Mouse (Mus musculus) neural tube, embryonic 10.5 days (tissue): Measurements from ENCODE around the gene Dgke.

Source experiments
- DNase-seq: peaks from one replicate; pipeline ENCODE4 v3.0.0-alpha.2; 2017; ENCODE audit warnings: low spot score; ENCODE audit errors: extremely low spot score

The Dgke gene

DNA sequence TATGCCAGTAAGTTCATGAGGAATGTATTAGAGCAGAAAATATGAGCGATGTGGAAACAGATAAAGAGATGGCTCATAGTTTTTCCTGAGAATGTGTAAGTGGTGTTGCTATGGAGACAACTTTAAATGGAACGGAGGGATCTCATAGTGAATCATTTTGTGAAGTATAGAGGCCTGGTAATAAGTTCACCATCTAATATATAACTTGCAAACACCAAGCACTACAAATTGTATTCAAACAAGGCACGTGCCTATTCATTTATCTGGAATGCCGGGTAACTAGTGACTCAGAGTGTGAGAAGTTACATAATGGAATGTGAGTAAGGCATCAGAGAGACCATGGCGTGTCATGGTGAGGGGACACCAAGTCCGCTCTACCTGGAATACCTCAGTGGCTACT, 28.2 kb downstream of the Dgke start:
- DNase-seq = no peak

DNA sequence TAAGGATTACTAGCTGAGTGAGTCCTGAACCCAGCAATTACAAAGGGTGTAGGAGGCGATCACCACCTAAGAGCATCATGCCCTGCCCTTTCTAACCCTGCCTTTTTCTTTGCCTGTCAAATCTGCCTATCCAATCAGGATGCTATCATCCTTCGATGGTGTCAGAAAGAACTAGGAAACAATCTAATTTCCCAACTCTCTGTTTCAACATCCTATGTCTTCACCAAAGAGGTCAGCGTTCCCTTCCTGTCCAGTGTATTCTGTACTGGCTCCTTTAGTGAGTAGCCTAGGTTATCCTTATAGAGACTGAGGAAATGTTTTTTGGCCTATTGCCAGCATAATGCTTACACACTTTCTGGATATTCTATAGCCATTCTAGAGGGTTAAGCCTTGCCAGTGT, 31.1 kb downstream of the Dgke start:
- no peak for DNase-seq

DNA sequence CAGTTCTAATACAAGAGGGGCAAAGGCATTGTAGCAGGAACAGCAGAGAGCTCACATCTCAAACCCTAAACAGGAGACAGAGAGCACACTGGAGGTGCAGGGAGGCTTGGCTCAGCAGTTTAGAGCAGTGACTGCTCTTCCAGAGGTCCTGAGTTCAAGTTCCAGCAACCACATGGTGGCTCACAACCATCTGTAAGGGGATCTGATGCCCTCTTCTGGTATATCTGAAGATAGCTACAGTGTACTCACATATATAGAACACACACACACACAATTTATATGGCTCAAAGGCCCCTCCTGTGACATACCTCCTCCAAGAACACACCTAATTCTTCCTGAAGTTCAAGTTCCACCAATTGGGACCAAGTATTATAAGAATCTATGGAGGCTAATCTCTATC, 32.1 kb downstream of the Dgke start:
- no peak for DNase-seq

DNA sequence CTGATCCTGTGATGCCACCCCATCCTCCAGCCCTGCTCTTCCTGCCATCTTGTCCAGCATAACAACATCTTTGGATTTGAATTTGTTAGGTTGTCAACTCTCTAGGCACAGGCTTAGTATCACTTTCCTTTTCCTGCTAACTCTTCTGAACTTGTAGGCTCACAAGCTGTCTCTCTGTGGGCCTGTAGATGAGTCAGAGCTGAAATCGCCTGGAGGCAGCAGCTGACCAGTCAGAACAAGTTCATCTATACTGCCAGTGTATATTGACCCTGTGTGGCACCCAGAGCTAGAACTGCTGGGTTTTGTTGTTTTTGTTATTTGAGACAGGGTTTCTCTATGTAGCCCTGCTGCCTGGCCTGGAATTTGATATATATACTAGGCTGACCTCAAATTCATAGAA, 35.5 kb downstream of the Dgke start:
- DNase-seq = no peak

DNA sequence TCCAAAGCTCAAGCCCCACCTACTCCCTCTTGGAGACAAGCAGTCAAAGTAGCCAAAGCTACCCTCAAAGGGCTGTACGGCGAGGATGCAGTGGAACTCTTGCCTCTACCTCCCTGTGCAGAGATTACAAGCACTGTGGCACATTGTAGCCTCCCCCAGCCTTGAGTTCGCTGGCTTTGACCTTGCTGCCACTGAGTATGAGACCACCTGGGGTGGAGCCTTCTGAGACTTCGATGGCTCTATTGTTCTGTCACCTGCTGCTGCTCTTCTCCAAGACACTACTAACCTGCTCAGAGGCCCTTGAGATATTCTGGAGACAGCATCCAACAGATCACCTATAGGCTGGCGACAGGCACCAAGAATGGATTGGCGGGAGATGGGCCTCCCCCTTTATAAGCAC, 36.1 kb downstream of the Dgke start:
- DNase-seq = no peak

DNA sequence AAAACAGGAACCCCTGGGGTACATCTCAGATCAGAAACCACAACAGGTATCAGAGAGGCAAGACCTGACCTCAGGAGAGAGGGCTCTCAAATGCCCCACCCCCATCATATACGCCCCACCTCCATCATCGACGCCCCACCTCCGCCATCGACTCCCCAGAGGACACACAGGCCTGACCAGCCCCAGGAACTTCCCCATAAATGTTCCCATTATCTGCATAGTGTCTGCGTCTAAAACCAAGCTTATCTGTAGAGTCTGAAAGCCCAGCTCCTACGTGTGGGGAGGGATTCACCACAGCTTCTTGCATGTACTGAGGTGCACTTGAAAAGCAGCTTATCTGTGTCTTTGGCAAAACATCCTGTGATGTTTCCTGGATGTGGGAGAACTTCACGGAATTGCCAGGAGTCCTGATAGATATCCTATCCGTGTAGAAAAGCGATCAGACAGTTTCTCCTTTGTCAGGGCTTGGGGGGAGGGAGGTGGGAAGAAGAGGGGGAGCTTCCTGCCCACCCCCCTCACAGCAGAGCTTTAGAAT, 37.7 kb downstream of the Dgke start:
- DNase-seq = no peak

DNA sequence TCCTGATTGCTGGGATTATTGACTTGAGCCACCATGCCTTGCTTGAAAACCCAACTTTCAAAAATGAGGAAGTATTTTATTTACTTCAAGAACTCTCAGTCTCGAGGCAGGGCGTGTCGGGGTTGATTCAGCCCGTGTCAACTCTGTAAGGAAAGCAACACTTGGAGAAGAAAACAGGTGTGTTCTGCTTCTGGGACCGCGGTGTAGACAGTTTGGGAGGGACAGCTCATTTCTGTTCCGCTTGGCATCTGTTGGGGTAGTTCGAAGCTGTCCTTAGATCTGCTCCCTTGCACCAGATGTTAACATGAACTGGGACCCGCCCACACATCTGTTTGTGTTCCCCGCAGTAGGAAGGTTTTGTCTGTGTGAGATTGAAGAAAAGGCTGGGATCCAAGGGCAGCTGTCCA, 38.7 kb downstream of the Dgke start:
- no peak for DNase-seq

DNA sequence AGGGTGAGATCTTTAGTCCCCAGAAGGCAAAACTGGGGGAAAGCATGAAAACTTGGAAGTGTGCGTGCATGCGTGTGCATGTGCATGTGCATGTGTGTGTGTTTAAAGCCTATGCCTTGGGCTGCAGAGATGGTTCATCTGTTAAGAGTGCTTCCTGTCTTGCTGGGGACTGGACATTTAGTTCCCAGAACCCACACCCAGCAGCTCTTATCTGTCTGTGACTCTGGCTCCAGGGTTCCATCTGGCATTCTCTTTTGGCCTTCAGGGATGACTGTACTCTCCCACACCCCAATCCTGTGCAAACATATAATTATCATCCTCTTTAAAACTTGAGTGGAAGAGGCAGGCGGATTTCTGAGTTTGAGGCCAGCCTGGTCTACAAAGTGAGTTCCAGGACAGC, 40.5 kb downstream of the Dgke start:
- DNase-seq = no peak

DNA sequence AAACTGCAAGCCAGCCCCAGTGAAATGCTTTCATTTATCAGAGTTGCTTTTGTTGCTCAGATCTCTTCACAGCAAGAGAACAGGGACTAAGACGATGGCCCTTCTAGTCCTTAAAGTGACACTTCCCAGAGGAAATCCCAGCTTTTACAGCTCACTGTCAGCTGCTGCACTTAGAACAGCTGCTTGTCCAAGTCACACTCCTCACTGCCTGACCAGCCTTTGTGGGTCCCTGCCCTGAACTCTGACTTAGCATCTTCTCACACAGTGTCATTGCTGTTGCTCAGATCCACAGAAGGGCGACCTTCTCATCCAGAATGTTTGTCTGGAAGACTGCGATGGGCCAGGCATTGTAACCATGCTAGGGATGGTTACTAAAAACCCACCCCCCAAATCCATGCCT, 41.0 kb downstream of the Dgke start:
- no peak for DNase-seq

DNA sequence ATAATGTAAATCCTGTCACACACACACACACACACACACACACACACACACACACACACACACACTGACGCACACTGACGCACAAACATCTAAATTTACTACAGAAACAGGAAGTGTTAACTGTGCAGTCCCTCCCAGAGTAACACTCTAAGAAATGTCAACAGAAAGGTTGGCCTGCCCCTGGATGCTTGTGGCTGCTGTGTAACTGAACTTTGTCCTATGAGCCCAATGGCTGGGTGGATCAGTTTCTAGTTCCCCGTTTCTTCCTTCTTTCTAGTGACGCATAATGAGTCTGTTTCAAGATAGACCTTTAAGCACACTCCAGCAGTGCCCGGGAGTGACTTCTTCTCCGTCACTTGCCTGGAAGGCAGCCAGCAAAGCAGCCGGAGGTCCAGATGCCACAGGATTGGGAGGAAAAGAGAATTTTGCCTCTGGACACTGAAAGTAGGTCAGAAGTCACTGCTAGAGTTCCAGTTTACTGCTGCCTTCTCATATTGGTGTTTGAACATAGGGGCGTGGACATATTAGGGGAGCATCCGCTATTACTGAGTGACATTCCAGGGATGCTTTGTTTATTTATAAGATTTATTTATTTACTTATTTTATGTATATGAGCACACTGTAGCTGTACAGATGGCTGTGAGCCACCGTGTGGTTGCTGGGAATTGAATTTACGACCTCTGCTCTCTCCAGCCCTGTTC, 42.3 kb downstream of the Dgke start:
- no peak for DNase-seq

DNA sequence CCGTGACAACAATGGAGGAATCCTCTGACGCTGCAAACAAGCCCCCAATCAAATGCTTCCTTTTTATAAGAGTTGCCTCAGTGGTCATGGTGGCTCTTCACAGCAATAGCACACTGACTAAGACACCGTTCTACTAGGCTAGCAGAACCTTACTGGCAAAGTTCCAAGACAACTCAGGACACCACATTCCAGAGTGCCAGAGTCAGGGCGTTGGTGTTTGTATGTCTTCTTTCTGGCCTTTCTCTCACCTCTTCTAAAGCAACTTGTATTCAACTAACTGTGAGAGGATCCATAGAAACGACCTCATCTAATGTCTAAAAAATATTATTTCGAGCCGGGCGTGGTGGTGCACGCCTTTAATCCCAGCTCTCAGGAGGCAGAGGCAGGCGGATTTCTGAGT, 43.2 kb downstream of the Dgke start:
- DNase-seq = no peak

DNA sequence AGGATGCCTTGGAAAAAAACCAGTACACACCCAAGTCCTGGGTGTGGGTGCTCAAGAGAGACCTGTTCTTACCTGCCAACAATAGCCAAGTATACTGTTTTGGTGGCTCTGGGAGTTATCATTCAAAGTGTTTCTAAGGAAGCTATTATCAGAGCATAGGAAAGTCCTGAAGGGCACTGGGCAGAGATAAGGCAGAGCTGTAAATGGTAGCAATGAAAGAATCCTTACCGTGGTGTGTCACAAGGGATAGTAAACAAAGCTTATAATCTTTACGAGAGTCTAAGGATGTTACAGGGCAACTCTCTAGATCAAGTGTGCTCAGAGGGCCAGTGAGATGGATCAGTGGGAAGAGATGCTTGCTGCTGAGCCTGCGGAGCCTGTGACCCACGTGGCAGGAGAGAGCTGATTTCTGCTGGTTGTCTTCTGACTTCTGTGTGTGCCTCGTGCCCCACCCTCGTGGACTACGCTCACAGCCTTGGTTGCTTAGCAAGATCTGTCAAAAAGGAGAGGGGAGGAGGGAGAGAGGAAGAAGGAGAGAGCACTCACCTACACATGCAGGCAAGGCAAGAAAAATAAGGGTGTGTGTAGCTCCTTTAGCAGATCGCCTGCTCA, 44.4 kb downstream of the Dgke start:
- no peak for DNase-seq

DNA sequence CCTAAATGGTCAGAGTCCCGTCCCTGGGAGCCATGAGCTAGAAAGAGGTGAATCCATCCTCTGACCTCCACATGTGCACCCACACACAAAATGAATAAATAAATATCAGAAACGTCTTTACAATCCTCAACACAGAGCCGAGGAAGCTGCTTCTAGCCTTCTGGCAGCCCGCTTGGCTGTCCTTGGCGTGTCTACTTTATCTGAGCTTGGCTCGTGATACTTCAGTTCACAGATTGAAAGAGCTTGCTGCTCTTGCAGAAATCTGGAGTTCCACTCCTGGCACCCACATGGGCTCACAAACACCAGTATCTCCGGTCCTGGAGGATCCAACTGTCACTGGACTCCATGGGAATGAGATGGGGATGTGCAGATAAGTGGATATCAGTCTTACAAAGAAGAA, 45.0 kb downstream of the Dgke start:
- no peak for DNase-seq

DNA sequence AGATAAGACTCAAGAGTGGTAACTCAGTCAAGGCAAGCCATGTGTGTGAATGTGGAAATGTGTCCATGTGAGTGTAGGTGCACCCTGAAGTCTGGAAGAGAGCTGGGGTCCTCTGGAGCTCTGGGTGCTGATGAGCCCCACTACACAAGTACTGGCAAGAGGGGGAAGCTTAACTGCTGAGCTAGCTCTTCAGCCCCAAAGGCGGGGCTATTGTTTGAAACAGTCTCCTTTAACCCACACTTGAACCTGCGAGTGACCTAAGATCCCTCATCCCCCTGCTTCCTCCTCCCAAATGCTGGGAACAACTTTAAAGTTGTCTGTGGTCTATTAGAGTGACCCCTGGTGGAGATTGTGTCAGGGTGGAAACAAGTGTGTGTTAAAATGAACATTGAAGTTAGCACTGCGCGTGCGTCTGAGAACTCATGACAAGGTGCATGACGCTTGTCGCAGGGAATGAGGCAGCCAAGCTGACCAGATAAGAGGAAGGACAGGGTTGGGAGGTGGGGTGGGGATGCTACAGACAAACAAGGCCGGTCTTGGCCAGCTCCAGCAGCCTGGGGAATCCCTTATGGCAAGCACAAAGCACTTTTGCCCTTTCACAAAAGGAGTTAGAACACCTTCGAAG, 45.9 kb downstream of the Dgke start:
- no peak for DNase-seq

DNA sequence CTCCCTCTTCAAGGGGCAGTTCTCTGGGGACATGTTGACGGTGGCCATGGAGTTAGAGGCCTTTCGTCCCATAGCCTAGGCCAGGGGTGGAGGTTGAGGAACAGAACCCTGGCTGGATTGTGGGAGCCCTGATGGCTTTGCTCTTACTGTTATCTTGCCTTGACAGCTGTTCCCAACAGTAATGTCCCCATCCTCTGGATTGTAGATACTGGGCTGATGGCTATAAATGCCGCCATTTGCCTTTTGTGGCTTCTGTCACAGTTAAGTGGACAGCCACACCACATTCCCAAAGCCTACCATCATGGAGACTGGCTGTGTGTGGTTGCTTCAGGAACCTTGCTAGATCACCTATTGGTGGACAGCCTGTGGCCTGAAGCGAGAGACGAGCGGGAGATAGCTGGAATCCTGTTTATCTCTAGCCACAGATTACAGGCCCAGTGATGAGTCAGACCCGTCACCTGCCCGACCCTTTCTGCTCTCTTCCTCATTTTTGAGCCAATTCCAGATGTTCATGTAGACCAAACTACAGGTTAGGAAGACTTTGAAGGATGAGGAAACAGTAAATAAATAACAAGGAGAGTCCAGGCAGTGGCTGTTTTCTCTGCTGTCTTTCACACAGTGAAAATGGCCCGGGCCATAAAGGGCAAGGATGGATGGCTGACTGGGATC, 49.0 kb downstream of the Dgke start:
- DNase-seq = no peak

DNA sequence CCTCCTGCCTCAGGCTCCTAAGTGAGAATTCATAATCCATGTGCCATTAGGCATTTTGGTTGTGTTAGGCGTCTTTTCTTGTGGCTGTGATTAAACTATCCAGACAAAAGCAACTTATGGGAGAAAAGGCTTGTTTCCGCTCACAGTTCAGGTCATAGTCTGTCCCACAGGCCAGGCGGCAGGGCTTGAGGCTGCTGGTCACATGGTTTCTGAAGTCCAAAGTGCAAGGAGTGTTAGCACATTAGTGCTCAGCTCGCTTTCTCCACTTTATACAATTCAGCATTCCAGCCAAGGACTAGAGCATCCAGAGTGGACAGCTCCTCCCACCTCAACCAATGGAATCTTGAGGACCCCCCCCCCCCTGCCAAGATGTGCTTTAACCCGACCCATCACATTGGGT, 54.4 kb downstream of the Dgke start:
- DNase-seq = no peak

DNA sequence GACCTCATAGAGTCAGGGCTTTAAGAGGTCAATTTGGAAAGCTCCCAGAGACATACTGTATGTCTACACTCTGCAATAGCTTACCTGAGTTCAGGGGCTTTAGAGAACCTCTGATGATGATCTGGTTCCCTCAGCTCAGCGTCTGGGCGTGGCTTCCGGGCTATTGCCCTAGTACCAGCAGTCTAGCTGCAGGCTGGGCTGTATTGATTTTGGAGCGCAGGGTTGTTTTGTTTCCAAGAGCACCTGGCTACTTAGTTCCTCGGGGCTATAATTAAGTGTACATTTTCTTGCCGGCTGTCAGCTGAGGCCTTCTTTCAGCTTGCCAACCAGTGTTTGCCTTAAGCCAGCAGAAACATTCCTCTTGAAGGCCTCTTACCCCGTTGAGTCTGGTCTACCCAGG, 57.2 kb downstream of the Dgke start:
- no peak for DNase-seq

DNA sequence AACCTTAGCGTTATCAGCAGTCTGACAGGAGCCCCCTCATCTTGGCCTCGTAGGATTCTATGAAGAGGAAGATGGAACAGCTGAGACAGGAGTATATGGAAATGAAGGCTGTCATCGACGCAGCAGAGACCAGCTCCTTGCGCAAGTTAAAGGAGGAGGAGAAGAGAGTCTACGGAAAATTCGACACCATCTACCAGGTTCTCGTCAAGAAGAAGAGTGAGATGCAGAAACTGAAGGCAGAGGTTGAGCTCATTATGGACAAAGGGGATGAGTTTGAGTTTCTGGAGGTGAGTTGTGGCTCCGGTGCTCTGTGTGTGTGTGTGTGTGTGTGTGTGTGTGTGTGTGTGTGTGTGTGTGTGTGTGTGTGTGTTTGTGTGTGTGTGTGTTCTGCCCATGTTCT, 57.6 kb downstream of the Dgke start:
- DNase-seq = no peak

DNA sequence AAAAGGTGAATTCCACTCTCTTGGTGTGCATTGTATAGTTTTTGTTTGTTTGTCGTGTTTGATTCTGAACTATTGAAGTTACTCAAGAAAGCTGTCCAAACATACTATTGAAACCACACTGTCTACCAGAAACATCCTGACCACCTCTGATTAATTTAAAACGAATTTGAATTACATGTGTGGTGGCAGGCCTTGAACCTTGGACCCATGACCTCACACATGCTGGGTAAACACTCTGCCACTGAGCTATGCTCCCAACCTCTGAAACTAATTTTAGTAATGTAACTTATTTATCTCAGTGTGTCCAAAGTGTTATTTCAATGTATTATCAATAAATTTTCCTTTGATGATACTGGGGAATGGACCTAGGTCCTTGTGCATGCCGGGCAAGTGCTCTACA, 59.1 kb downstream of the Dgke start:
- no peak for DNase-seq

DNA sequence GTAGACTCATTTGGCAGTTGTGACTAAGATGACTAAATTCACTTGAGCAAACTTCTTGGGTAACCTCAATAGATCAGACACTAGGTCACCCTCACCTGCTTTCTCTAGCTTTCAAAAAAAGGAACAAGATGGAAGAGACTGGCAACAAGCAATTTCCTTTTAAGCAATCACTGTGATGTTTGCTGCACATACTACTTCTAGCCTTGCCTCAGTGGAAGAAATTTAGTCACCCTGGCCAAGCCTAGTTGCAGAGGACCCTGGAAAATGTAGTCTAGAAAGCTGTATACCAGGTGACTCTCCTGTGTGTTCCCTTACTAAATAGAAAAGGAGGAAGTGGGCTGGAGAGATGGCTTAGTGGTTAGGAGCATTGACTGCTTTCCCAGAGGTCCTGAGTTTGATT, 60.2 kb downstream of the Dgke start:
- no peak for DNase-seq

DNA sequence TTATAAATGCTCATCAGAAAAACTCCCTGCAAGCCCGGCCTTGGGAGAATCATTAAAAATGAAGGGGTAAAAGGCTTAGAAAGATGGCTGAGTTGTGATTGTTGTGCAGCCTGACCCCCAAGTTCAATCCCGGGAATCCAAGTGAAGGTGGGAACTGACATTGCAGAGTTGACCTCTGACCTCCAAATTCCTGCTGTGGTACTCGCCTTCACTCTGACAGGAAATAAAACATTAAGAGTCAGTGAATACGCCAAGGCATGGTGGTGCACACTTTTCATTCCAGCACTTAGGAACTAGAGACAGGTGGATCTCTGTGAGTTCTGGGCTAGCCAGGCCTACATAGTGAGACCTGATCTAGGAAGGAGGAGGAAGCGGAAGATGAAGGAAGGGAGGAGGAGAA, 61.2 kb downstream of the Dgke start:
- DNase-seq = no peak

DNA sequence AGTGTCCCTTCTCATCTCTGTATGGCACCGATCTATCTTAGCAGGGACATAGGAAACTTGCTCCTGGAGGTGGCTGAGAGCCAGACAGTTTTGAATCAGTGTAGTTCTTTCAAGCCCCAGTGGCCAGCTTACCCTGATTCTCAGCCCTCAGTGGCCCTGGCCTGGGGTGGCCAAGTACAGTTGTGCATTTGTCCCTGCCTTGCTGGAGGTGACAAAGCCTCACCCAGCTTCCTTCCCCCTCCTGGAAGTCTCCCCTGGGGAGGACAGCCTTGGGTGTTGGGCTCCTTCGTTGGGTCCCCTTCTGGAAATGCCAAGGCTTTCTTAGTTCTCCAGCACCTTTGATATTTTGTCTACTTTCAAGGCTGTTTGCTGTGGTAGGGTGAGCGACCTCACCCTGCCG, 62.9 kb downstream of the Dgke start:
- DNase-seq = no peak
